Mouse (Mus musculus): ENCODE measurements around the gene Anks3.

- TF ChIP-seq CTCF (IDR thresholded peaks at IDR 0.05) = no peak
- no peak for TF ChIP-seq EP300 (IDR thresholded peaks at IDR 0.05)
Measured at GRCm38 (mm10) chr16:4923996-4924395, 40.0 kb downstream of the Anks3 start.
